Mouse (Mus musculus) mouse trophoblast stem cell (cell line): Measurements from ENCODE around the gene Myo19.

Source experiments
- in situ Hi-C, 2 experiments: fragments of 300-500 bp; cut with MseI, MboI; formaldehyde crosslinking; loops; 2 replicates in 1 of 2; 3 replicates in 1 of 2; pipeline ENCODE4 v1.15.1; 2025

Gene Myo19

DNA sequence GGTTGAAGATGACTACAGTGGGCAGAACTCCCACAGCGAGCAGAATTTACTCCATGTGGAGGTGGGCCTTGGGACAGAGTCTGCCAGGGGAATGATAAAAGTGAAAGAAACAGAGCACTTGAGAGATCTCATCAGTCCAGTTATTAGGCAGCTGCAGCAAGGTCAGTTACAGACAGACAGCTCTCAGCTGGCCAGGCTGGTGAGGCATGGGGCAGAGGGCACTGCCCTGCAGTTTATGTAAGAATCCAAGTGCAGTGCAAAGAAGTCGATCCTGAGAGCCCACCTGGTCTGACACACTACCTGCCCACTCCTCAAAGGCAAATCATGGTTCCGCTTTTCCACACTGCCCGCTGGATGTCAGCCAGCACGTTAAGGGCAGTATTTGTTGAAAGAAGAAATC lies 6.3 kb downstream of the Myo19 start:
- in situ Hi-C loops = no loop called here

DNA sequence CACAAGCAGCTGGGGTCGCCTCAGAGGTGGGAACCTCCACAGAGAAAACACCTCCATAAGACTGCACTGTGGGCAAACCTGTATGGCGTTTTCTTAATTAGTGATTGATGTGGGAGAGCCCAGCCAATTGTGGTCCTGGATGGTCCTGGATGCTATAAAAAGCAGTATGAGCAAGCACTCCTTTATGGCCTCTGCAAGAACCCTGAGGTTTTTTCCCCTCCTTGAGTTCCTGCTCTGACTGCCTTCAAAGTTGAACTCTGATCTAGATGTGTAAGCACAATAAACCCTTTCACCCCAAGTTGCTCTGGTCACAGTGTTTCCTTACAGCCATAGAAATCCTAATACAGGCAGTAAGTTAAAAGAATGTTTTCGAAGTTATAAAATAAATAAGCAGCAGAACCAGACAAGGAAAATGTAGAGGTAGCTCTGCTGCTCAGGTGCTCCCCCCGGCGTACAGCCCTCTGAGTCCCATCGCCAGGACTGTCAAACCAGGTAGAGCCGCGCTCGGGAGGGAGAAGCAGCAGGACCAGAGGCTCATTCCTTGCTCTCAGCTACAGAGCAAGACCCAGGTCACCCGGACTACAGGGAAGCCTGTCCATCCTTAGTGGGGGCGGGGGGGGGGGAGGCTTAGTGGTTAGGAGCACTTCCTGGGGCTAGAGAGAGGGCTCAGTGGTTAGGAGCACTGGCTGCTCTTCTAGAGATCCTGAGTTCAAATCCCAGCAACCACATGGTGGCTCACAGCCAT lies 7.0 kb downstream of the Myo19 start:
- in situ Hi-C loops = no loop called here

DNA sequence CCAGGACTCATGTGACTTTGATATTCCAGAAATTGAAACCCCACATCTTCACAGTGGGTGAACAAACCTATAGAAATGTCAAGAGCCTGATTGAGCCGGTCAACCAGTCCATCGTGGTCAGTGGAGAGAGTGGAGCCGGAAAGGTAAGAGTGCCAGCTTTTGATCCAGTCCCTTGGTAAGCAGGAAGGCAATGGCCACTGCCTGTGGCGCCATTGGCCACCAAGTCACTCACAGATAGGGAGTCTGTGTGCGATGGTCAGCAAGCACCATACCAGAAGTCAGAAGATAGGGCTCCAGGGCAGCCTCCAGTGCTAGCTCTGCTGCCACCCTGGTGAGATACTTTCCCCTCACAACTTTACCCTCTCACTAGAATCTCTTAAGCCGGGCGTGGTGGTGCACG lies 8.1 kb downstream of the Myo19 start:
- in situ Hi-C loops = no loop called here

DNA sequence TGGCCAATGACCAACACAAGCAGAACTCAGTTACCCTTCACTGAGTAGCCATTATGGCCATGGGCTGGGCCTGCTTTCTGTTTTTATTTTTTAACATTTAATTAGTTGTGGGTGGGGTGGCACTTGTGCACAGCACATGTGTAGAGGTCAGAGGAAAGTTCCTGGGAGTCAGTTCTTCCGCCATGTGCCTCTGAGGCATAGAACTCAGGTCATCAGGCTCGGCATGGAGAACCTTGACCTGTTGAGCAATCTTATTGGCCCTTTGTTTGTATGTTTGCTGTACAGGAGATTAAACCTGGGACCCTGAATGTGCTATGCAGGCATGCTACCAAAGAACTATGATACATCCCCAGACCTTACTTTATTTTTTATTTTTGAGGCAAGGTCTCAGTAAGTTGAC lies 9.5 kb downstream of the Myo19 start:
- in situ Hi-C loops = no loop called here

DNA sequence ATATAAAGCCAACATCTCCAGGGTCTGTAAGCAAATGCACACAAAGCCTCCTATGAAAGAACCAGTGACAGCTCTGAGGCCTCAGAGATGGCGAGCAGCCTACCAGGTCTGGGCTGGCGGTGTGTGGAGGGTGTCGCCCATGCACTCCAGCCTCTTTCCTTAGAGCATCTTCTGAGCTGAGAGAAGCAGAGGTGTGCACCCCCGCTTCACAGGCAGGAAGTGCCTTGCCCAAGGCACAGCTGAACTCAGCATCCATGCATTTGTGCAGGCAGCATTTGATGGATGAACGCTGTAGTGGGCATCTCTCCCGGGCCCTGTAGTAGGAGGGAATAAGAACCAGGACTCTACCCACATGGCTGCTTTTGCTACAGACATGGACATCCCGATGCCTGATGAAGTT lies 11.8 kb downstream of the Myo19 start:
- in situ Hi-C loops = no loop called here

DNA sequence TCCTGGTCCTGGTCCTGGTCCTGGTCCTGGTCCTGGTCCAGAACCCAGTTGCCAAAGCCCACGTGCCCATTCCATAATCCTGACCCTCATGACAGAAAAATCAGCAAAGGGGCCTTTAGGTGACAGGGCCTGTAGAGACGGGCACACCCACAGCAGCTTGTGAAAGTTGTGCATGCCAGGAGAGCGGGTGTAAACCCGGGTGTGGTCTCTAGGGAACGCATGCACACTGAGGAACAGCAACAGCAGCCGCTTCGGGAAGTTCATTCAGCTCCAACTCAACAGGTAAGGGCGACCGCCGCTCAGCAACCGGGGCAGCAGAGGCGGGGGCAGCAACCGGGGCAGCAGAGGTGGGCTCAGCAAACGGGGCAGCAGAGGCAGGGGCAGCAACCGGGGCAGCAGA lies 13.2 kb downstream of the Myo19 start:
- in situ Hi-C loops = no loop called here

DNA sequence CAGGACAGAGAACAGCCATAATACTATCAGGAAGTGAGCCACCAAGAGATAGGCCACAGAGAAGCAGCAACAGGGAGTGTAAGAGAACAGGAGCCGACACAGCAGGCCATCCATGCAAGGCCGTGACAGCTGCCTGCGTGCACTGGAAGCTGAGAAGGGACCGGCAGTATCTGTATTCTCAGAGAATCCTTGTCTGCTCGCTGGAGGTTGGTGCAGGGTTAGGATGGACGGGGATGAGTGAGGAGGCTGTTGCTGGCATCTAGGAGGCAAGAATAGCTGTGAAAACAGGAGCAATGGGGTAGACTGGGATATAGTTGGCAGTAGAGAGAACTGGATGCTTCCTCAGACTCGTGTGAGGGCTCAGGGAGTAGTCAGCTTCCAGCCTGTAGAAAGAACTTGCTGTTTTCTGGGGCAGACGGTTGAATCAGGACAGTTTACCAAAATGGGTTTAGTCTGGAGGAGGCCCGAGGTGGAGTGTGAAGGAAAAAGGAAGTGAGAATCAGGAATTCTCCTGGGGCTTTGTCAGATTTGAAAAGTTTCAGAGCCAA lies 24.7 kb downstream of the Myo19 start:
- in situ Hi-C loops = no loop called here

DNA sequence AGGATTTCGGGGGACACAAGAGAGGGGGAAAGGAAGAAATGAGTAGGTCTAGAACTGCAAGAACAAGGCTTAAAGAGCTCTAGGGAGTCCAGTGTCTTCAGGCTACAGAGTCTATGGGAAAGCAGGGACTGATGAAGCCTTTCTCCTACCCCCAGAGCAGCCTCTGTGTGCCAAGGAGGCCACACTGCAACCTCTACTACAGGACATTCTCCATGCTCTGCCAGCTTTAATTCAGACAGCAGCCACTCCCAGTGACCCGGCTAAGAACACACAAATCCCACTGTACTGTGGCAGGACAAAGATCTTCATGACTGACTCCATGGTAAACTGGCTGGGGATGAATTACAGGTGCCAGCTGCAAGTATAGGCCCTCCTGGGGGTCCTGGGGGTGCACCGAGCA lies 27.1 kb downstream of the Myo19 start:
- in situ Hi-C loops = no loop called here

DNA sequence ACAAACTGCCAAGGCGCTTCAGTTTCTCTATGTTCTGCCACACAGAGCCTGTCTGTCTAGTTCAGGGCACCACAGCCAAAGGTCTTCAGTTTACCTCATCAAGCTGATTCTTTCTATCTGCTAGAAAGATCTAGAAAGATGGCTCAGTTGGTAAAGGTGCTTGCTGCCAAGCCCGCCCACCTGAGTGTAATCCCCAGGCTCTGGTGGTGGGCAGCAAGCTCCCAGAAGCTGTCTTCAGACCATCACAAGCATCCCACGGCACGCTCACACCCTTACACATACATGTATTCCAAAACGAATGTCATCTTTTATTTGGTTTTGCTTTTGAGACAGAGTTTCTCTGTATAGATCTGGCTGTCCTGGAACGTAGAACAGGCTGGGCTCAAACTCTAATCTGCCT lies 28.5 kb downstream of the Myo19 start:
- in situ Hi-C loops = no loop called here

DNA sequence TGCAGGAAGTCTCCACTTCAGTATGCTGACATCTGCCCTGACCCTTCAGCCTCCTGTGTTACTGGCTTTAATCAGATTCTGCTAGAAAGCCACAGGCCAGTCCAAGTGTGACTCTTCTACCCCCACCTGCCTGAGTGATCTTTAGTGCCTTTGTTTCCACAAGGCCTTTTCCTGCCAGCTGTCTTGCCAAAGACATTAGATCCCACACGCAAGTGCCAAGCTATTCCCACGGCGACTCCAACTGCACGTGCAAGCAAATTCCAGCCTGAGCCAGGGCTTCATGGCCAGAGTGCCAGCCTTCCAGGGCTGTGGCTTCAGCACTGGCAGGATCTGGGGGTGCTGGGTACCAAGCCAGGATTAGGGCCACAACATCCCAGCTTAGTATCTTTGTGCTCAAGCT lies 30.5 kb downstream of the Myo19 start:
- in situ Hi-C loops = no loop called here

DNA sequence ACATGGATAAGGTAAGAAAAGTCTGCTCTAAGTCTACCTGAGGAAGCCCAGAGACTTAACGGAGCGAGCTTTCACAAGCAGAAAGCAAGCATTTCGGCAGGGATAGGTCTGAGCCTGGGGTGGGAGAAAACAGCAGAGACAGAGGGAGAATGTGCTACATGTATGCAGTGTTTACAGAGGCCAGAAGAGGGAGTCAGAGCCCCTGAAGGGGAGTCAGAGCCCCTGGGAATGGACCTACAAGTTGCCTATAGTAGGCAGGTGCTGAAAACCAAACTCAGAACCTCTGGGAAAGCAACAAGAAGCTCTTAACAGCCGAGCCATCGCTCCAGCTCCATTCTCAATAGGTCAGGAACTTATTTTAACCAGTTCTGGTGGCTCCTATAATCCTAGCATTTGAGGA lies 34.7 kb downstream of the Myo19 start:
- in situ Hi-C loops = loop anchor here (5.0 kb wide), 1 partner anchor 63 kb away; no protein-coding TSS in a partner anchor

DNA sequence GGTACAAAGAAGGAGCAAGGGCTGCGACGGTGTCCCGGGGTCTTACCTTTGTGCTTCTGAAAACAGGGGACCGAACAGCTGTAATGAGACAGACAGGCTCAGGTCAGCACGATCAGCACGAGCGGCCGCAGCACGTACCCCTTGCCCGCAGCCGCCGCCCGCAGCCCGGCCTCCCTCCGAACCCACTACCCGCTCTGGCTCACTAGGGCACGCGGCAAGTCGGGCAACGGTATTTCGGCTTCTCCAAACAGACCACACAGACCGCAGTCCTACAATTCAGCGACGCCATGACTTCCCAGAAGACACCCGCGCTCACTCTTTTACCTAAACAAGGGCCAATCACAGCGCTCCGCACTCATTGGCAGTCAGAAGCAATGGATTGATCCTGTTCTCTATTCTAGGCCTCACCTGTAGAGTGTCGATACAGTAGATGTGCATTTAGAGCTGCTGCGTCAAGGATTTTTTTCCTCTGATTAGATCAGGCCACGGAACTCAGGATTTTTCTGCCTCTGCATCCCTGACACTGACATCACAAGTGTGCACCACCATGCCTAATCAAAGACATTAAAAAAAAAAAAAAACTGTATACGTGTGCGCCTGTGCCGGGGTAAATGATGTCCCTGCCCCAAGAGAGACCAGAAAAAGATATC lies 36.2 kb downstream of the Myo19 start, which contains the start of gene Znhit3:
Gene Znhit3, minus strand, starts transcription at position 314 of the 650 bp plus-strand sequence.
- in situ Hi-C loops = loop anchor here (5.0 kb wide), 1 partner anchor 61 kb away; no protein-coding TSS in a partner anchor

DNA sequence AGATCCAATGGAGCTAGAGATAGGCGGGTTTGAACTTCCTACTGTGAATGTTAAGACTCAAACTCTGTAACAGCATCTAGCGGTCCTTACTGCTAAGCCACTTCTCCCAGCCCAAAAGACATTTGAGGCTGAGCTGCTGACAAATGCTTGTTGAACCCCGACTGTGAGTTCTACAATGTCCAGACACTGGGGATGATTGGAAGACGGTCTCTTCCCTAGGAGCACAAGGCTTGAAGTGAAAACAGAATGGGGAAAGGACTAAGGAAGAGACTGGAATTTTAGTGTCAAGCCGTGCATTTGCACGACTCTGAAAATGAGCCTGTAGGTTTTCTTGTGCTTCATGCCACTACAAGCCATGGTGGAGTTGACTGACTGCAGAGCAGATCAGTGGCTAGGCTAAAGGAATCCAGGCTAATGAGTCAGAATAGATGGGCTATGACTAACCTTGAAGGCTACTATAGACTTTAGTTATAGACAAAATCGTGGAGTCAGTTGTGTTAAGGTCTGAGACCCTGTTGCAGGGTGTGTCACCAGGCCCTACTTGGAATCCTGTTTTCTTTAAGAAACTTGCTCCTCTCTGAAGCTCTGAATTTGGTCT lies 36.9 kb downstream of the Myo19 start:
- in situ Hi-C loops = loop anchor here (5.0 kb wide), 1 partner anchor 60 kb away; no protein-coding TSS in a partner anchor

DNA sequence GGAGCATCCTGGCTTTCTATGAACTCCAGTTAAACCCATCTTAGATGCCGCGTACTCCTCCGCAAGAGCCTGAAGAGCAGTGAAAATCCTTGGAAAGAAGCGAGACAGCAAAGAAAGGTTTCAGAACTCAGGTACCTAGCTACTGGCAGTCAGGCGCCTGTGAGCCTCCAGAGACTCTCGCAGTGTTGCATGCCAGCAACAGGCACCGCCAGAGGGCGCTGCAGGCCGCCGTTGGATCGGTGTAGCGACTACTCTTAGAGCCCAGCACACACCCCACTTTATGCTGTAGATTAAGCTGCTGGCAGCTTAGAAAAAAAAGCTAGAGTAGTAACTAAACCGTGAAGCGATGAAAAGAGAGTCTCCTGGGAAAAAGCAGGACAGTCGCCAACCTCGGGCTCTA lies 38.5 kb downstream of the Myo19 start:
- in situ Hi-C loops = loop anchor here (5.0 kb wide), 1 partner anchor 59 kb away; no protein-coding TSS in a partner anchor

DNA sequence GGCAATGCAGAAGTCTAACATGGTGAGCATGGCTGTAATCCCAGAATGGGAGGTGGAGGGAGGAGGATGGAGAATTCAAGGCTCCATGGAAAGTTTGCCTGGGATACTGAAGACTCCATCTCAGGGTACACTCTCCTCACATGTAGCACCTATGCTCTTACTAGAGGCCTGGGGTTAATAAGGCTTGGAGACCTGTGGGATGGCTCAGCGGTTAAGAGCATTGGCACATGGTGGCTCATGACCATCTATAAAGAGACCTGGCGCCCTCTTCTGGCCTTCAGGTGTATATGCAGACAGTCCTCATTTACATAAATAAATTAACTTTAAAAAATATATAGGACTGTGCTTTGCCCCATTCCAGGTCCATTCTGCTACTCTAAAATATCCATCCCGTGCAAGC lies 39.3 kb downstream of the Myo19 start:
- in situ Hi-C loops = loop anchor here (5.0 kb wide), 1 partner anchor 58 kb away; no protein-coding TSS in a partner anchor

DNA sequence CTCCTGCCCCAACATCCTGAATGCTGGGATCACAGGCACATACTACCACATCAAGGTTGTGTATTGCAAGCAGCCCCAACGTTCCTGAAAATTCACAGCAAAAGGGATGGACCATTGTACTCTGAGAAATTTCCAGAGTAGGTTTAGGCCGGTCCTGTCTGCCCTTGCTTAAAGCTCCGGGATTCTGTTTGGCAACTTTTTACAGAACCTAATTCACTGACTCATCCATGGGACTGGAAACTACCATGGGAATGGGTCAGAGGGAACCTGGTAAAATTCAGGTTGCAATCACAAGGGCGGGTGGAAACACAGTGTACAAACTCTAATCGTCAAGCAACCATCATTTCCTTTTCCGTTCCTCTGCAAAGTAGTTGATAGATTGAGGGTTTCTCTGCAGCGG lies 40.0 kb downstream of the Myo19 start:
- in situ Hi-C loops = loop anchor here (5.0 kb wide), 1 partner anchor 57 kb away; no protein-coding TSS in a partner anchor

DNA sequence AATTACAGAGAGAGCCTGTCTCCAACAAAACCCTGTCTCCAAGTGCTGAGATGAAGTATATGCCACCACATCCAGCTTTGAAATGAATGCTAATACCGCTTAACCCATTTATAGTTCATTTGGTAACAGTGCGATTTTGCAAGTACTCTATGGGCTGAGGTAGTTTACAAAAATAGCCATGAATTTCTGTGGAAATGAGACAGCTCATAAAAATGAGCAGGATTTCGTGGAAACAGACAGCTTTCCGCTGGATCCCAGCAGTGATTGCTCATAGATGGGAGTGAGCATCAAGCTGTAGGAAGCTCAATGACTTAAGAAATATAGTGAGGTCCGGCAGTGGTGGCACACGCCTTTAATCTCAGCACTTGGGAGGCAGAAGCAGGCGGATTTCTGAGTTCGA lies 41.0 kb downstream of the Myo19 start:
- in situ Hi-C loops = no loop called here

DNA sequence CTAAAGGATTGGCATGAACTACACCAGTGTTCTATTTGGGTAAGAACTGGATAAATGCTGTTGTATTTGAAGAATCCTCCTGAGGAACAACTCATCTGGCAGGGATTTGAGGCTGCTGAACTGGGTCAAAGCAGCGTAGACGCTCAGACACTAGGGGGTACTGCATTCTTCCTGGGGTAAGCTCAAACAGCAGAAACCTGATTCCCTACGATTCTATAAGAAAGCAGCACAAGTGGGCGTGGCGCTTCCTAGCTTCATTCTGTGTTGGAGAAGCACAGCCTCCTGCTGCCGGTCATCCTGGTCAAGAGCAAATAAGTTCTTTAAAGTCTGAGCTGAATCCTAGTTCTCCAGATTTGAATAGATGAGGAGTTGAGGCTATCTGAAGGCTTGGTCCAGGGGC lies 52.3 kb downstream of the Myo19 start:
- in situ Hi-C loops = no loop called here

DNA sequence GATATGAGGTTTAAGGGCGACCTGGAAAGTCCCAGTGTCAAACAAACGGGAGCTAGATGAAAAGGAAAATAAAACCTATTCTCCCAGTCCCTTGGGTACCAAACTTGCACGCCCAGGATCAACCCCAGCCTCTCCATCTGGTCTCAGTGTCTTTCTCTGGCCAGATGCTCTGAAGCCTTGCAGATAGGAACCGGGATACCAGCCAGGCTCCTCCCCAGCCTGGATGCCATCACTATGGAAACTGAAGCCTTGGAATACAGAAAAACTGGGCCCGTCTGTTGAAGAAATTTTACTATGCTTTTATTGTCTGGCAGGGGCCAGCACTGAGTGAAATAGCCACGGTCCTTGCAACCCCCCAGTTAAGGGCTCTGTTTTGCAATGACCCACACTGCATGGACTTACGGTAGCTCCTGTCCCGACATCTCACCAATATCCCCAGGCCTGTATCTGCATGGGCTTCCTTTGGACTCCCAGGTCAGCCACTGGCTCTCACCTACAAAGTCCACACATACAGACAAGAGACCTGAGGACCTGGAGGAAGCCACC lies 59.6 kb downstream of the Myo19 start:
- in situ Hi-C loops = no loop called here

DNA sequence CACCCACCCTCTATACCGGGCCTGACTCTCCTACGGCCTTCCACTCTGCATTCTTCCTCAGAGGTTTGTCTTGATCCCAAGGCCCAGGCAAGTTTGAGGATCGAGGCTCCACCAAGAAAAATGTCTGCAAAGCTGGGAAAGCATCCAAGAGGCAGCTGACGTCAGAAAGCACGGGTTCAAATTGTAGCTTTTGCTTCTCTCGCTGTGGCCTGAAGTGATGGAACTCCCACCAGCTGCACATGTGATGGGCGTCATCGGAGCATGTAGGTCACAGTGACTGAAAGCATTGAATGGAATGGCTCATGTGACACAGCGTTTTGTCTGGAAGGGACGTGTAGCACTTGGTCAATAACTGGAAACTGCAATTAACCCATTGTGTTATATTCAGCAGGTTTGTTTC lies 60.2 kb downstream of the Myo19 start:
- in situ Hi-C loops = no loop called here

DNA sequence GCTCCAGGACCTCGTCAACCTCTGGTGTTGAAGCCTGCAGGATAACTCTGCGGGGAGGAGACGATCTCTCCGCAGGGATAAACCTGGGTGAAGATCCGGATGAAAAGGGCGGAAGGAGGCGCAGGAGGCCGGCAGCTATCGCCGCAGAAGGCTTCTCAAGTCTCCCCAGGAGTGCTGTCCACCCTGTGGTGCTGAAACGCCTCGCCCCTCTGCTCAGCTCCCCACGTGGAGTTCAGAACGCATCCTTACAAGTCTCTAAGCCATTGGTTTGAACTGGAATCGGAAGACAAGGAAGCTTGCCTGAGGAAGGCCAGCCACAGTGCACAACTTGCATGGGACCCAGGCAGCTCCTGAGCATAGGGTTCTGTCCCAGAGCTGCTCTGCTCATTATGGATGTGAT lies 64.0 kb downstream of the Myo19 start:
- in situ Hi-C loops = no loop called here
